Mouse (Mus musculus): ENCODE data around the gene Gldc. TPM values are rescaled to one million over a fixed set of nuclear protein-coding genes. Genes with fewer than 3 reads are reported as not detected.

Gene Gldc
- polyA plus RNA-seq, 1 experiment, result 0.43 TPM

DNA sequence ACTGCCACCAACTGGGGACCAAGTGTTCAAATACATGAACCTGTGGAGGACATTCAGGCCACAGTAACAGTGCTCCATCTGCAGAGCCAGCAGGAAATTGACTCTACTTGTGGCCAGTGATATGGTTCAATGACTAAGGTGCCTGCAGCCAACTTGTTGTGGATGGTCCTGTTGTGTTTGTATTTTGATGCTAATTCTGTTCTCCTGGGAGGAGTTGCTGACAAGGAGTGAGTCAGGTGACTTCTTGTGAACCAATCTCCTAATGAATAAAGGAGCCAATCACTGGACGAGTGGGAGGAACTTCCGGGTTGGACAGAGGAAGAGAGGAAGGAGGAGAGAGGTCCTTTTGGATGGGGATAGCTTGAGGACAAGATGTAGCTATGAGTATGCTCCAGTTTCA is 10.3 kb upstream of the Gldc start:
- Histone ChIP-seq H3ac (ENCODE audit: control insufficient read depth, insufficient read length, low read depth) (no peak overlapping the region), H3K36me3 (ENCODE audit: control insufficient read depth, insufficient read depth) (no peaks in the 10 kb centered on the region), H3K79me2 (ENCODE audit: control insufficient read depth, insufficient read depth) (no peaks in the 10 kb centered on the region), H3K27me3 (ENCODE audit: control insufficient read depth, insufficient read depth, insufficient read length) (no peaks in the 10 kb centered on the region), H3K79me3 (ENCODE audit: low read depth) (no peaks in the 10 kb centered on the region), H3K4me3 (ENCODE audit: insufficient read depth, poor library complexity, severe bottlenecking) (no peak overlapping the region)
- TF ChIP-seq USF1 (IDR thresholded peaks at IDR 0.05; ENCODE audit: low read depth), result no peak
- TF ChIP-seq CEBPB (IDR thresholded peaks at IDR 0.05; ENCODE audit: low read depth), result no peak
- TF ChIP-seq CTCF (IDR thresholded peaks at IDR 0.05; ENCODE audit: control insufficient read depth, insufficient read depth, insufficient read length), result no peak
- TF ChIP-seq MYOD1 (IDR thresholded peaks at IDR 0.05; ENCODE audit: control insufficient read depth, insufficient read length, low read depth), result no peak
- TF ChIP-seq FOSL1 (IDR thresholded peaks at IDR 0.05; ENCODE audit: insufficient read depth, low read length, poor library complexity, severe bottlenecking), result no peak
- no peak for TF ChIP-seq MYOG (IDR thresholded peaks at IDR 0.05; ENCODE audit: control insufficient read depth, extremely low read depth, insufficient read length)
- TF ChIP-seq MAX (IDR thresholded peaks at IDR 0.05), result no peak

- no peaks in the 10 kb centered on the region for H3K79me3 ChIP-seq (ENCODE audit: low read depth)
These were observed 4.8 kb upstream of the Gldc start for GRCm38 (mm10) chr19:30179979-30180378.

GRCm38 (mm10) chr19:30174074-30174670 is 1.1 kb downstream of the Gldc start:
- Histone ChIP-seq H3ac (ENCODE audit: control insufficient read depth, insufficient read length, low read depth) (no peak overlapping the region), H3K36me3 (ENCODE audit: control insufficient read depth, insufficient read depth) (no peaks in the 10 kb centered on the region), H3K79me3 (ENCODE audit: low read depth) (no peaks in the 10 kb centered on the region), H3K27me3 (ENCODE audit: control insufficient read depth, insufficient read depth, insufficient read length) (peaks cover 13% of the 10 kb centered on the region), H3K79me2 (ENCODE audit: control insufficient read depth, insufficient read depth) (no peaks in the 10 kb centered on the region), H3K4me3 (ENCODE audit: insufficient read depth, poor library complexity, severe bottlenecking) (no peak overlapping the region)
- TF ChIP-seq MYOG (IDR thresholded peaks at IDR 0.05; ENCODE audit: control insufficient read depth, extremely low read depth, insufficient read length) (no peak), FOSL1 (IDR thresholded peaks at IDR 0.05; ENCODE audit: insufficient read depth, low read length, poor library complexity, severe bottlenecking) (no peak), CTCF (IDR thresholded peaks at IDR 0.05; ENCODE audit: control insufficient read depth, insufficient read depth, insufficient read length) (no peak), CEBPB (IDR thresholded peaks at IDR 0.05; ENCODE audit: low read depth) (no peak), USF1 (IDR thresholded peaks at IDR 0.05; ENCODE audit: low read depth) (no peak), MYOD1 (IDR thresholded peaks at IDR 0.05; ENCODE audit: control insufficient read depth, insufficient read length, low read depth) (no peak), MAX (IDR thresholded peaks at IDR 0.05) (no peak)

More at GRCm38 (mm10) chr19:30179979-30180378, 4.8 kb upstream of the Gldc start:
- Histone ChIP-seq H3ac (ENCODE audit: control insufficient read depth, insufficient read length, low read depth) (no peak overlapping the region), H3K27me3 (ENCODE audit: control insufficient read depth, insufficient read depth, insufficient read length) (peaks cover 6% of the 10 kb centered on the region), H3K4me3 (ENCODE audit: insufficient read depth, poor library complexity, severe bottlenecking) (no peak overlapping the region), H3K36me3 (ENCODE audit: control insufficient read depth, insufficient read depth) (no peaks in the 10 kb centered on the region), H3K79me2 (ENCODE audit: control insufficient read depth, insufficient read depth) (no peaks in the 10 kb centered on the region)
- no peak for TF ChIP-seq USF1 (IDR thresholded peaks at IDR 0.05; ENCODE audit: low read depth)
- no peak for TF ChIP-seq FOSL1 (IDR thresholded peaks at IDR 0.05; ENCODE audit: insufficient read depth, low read length, poor library complexity, severe bottlenecking)
- no peak for TF ChIP-seq MAX (IDR thresholded peaks at IDR 0.05)
- no peak for TF ChIP-seq MYOG (IDR thresholded peaks at IDR 0.05; ENCODE audit: control insufficient read depth, extremely low read depth, insufficient read length)

DNA sequence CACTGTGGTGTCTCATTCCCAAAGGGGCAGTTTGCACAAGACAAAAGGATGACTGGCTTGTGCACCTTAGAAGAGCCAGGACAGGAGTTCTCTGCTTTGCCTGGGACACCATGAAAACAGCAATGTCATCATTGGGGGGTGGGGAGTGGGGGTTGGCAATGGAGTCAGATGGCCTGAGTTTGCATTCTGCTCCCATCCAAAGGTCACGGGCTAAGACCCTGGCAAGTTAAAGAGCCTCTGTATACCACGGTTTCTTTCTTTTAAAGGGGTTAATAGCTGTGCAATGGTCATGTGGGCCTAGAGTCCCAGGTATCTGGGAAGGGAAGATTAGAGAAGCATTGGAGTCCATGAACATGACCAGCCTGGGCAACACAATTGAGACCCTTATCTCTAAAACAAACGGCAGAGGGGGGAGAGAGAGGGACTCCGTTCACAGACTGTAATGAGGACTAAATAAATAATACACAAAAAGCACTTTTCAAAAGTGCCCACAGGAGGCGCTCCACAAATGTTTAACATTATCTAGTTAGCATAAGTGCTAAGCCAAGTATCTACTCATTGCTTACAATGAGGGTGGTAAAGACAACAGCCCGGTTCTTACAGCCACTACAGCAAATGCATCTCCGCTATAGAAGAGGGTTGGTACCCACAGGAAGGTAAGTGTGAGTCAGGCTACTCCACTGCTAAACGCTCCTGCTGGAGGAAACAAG is 3.7 kb downstream of the Gldc start:
- no peaks in the 10 kb centered on the region for H3K79me2 ChIP-seq (ENCODE audit: control insufficient read depth, insufficient read depth)
- H3K36me3 ChIP-seq (ENCODE audit: control insufficient read depth, insufficient read depth), result no peaks in the 10 kb centered on the region
- TF ChIP-seq FOSL1 (IDR thresholded peaks at IDR 0.05; ENCODE audit: insufficient read depth, low read length, poor library complexity, severe bottlenecking) (no peak), MYOD1 (IDR thresholded peaks at IDR 0.05; ENCODE audit: control insufficient read depth, insufficient read length, low read depth) (no peak), CEBPB (IDR thresholded peaks at IDR 0.05; ENCODE audit: low read depth) (no peak)
- no peak overlapping the region for H3ac ChIP-seq (ENCODE audit: control insufficient read depth, insufficient read length, low read depth)
- no peaks in the 10 kb centered on the region for H3K79me3 ChIP-seq (ENCODE audit: low read depth)
- peaks cover 24% of the 10 kb centered on the region for H3K27me3 ChIP-seq (ENCODE audit: control insufficient read depth, insufficient read depth, insufficient read length)
- H3K4me3 ChIP-seq (ENCODE audit: insufficient read depth, poor library complexity, severe bottlenecking), result no peak overlapping the region

GRCm38 (mm10) chr19:30170319-30170718 is 4.9 kb downstream of the Gldc start:
- Histone ChIP-seq H3K79me3 (ENCODE audit: low read depth) (no peaks in the 10 kb centered on the region), H3K36me3 (ENCODE audit: control insufficient read depth, insufficient read depth) (no peaks in the 10 kb centered on the region), H3K79me2 (ENCODE audit: control insufficient read depth, insufficient read depth) (no peaks in the 10 kb centered on the region), H3K27me3 (ENCODE audit: control insufficient read depth, insufficient read depth, insufficient read length) (peaks cover 21% of the 10 kb centered on the region), H3ac (ENCODE audit: control insufficient read depth, insufficient read length, low read depth) (no peak overlapping the region), H3K4me3 (ENCODE audit: insufficient read depth, poor library complexity, severe bottlenecking) (no peak overlapping the region)
- TF ChIP-seq CTCF (IDR thresholded peaks at IDR 0.05; ENCODE audit: control insufficient read depth, insufficient read depth, insufficient read length), result no peak
- TF ChIP-seq CEBPB (IDR thresholded peaks at IDR 0.05; ENCODE audit: low read depth), result no peak
- no peak for TF ChIP-seq USF1 (IDR thresholded peaks at IDR 0.05; ENCODE audit: low read depth)
- TF ChIP-seq MAX (IDR thresholded peaks at IDR 0.05), result no peak
- no peak for TF ChIP-seq MYOG (IDR thresholded peaks at IDR 0.05; ENCODE audit: control insufficient read depth, extremely low read depth, insufficient read length)
- no peak for TF ChIP-seq MYOD1 (IDR thresholded peaks at IDR 0.05; ENCODE audit: control insufficient read depth, insufficient read length, low read depth)
- TF ChIP-seq FOSL1 (IDR thresholded peaks at IDR 0.05; ENCODE audit: insufficient read depth, low read length, poor library complexity, severe bottlenecking), result no peak
